Mouse (Mus musculus) layer of hippocampus, adult 9-11 months (tissue): Measurements from ENCODE around the gene Tcaf3.

Experiments used
- DNase-seq: peaks from one replicate; pipeline ENCODE4 v3.0.0; 2022

Tcaf3 gene

DNA sequence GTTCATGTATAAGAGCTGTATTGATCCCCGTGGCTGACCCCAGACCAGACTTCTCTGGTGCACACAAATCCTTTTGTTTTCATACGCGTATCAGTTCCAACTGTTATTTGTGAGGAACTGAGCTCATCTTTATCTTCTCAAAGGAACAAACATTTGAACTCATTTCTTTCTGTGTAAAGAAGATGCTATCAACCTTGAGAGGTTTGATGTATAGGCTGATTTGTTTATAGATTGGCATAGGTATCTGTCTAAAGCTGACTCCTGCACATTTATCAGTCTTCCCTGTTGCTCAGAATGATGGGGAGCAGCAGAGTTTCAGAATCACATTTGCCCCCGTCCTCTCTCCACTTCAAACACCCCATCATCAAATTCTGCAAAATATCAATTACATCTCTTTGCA is at the start of gene Tcaf3:
Tcaf3 (minus strand) TSS at position 101 of the 400 bp plus-strand sequence.
- no peak for DNase-seq

DNA sequence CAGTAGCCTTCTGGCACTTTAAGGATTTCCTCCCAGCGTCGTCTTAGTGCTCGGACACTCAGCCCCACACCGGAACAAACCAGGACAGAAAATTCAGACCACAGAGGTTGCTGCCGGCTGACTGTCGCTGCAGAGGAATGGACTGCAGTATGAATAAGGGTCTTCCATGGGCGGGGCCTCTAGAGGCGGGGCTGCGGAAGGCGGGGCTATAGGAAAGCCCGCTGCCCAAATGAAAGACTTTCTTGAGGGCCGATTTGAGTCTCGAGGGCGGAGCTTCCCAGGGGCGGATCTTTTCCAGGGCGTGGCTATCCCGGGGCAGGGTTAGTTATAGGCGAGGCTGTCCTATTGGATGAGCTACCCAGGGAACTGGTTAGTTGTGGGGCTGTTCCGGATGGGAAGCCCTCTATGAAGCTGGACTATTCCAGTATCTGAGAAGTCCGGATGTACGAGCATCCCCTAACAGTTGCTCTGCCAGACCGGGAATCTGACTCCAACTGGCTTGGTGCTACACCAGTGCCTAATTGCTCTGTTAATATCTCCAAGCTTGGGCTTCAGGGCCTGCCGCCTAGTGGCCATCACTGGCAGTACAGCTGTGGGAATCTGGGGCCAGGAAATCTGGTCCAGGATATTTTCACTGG is 47.5 kb upstream of the Tcaf3 start, which contains the start of gene Tcaf2:
Tcaf2 (minus strand) TSS at position 343 of the 638 bp plus-strand sequence.
- DNase-seq: peak; percentile 46

DNA sequence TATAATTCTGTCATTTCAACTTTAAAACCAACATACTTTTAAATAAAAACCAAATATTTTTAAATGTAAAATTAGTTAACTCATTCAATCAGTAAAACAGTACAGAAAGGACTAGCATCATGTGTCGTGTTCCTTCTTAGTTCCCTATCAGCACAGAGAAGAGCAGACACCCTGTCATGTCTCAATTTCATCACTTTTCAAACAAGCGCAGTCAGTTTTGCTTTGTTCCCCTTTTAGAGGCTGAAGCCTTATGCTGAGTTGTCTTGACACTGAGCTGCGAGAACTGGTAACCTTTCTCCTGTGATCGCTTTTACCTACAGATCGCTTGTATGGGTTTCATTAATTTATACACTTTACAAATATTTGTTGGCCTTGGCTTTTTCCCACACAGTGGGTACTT is 36.9 kb upstream of the Tcaf3 start:
- no peak for DNase-seq

DNA sequence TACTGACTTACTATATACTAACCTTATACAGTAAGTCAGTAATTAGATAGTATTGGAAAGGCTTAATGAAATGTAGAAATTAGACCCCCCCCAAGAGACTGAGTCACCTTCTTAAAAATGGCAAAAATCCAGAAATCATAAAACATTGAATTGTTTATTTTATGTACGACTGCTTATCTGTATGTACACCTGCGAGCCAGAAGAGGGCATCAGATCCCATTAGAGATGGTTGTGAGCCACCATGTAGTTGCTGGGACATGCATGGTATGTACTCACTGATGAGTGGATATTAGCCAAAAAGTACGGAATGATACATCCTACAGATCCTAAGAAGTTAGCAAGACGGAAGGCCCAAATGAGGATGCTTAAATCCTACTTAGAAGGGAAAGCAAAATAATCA is 33.9 kb upstream of the Tcaf3 start:
- DNase-seq: no peak

DNA sequence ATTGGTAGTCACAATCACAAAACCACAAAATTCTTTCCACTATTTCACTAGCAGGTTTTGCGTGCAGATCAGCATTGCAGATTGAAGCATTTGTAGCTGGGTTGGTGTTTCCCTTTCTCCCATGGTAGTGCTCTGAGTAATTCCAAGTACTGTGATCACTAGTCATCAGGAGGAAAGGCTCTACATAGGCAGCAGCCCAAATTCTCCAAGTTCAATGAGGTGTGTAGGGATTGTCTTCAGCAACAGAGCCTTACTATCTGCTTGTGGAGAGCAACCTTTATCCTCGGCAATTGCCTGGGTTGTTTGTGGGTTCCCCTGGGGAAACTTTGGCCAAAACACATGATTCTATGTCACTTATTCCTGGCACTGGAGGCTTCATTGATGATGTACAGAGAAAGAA is 19.4 kb upstream of the Tcaf3 start:
- DNase-seq: no peak

DNA sequence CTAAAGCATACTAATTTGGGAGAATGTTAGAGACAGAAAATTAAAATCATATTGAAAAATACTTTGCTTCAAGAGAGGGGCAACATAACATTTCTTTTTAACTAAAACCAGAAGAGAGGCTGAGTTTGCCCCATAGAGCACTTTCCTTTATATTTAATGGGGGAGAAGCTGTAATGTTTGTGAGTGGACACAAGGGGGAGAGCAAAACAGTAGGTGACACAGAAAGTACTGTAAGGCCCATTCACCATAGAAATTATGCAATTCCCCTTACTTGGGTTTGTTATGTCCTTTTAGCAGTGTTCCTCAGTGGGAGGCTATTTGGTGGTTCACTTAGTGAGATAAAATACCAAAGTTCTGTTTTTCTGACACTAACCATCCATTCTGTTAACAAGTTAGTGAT is 14.7 kb upstream of the Tcaf3 start:
- no peak for DNase-seq

DNA sequence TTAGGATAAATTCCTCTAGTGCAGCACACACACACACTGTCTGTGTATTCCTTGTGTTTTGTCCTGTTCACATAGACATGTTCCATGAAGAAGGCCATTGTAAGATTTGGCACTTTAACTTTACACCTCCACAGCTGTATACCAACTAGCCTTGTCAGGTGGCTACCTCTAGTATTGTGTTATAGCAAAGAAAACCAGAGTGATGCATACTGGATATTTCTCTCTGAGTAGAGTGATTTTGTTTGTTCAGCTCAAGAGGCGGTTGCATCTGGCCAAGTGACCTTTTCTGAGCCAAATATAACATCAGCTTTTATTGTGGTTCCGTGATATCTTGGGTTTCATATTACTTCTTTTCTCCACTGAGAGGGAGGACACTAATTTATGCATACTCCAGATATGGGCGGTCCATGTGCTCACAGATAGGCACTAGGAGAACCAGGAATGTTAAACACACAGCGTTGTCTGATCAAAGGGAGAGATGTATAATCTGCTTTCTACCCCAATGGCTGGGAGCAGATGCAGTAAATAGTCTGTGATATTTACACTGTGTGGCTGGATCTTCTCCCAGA is 13.5 kb upstream of the Tcaf3 start:
- DNase-seq: no peak

DNA sequence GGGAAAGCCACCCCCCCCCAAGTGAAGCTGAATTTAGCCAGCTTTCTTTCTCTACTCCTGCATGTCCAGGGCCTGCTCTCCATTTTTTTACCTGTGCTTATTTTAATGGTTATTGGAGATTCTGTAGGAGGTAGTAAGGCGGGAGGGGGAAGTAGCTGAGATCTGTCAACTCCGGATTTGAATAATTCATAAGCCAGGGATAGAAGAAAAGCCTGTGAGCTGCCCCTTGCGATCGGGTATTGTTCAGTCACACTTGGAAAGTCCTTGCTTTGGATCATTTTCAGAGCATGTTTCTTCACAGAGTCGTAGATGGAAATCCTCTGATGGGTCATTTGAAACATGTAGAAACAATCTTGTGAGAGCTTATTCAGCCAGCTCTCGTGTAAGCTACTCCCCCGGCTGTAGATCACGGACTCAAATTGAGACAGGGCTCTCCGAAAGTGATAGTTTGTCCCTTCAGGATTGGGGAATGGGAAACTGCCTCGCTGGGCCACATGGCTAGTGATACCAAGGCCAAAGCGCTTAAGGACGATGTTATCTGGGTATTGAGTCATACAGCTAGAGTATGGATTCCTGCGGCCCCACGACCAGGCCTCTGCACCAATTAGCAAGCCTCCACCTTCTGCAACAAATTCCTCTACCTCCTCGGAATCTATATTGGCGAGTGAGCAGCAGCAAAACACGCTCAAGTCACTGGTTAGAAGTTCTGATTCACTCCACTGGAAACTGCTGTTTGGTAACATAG is 4.2 kb downstream of the Tcaf3 start:
- no peak for DNase-seq

DNA sequence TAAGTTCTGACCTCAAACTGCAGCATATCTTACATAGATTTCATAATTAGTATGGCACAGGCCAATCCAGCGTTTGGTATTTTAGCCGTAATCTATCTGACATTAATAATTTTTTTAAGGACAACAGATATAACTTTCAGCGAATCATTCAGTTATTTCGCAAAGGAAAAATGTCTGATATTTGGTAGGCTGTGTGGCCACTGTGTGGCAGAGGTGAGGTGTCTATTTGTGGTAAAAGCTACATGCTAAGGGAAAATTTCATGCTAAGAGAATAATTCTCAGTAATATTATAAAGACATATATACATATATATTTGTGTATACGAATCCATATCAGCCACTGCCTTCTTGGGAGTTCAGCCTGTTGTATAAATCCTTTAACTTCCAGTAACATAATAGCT is 10.9 kb downstream of the Tcaf3 start:
- no peak for DNase-seq

DNA sequence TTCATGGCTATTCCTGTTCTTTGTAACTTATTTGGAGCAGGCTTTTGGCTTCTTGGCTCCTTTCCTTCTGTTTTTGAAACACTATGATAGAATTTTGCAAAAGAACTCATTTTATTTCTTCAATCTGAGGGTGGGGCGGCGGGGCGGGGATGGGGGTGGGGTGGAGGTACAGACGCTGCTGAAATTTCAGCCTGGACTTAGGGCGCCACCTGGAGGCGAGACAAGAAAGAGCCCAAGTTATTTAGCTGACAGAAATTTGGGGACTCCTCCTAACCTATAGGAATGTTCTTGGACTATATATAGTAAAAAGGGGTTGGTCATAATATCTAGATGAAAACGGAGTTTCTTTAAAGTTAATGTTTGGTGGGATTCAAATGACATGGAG is 14.0 kb downstream of the Tcaf3 start:
- peak; percentile 5 for DNase-seq

DNA sequence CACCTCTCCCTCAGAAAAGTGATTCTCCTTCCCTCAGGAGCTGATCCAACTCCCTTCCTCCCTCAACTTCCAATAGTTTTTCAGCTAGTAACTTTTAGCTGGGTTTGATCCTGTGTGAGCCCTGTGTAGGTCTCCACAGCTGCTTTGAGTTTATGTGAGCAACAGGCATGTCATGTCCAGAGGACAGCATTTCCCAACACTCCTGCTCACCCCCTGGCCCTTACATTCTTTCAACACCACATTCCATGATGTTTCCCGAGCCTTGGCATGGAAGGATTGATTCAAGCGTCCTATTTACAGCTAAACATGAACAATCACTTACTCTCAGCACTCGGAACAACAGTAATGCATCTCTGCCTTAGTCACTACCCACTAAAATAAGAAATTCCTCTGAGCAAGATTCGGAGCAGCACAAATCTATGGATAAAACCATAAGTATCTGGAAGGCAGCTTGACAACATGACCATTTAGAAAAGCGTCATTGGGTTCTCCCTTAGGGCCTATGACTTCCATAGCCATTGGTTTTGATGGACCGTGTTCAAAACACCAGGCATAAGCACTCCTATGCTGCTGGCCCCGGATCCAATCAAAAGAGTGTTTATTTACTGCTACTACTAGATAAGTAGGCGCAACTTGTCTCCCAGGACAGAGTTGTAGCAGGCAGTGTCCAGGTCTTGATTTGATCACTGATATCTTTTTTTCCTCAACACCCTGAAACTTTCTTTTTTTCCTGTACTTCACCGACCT is 14.6 kb downstream of the Tcaf3 start:
- DNase-seq: no peak

DNA sequence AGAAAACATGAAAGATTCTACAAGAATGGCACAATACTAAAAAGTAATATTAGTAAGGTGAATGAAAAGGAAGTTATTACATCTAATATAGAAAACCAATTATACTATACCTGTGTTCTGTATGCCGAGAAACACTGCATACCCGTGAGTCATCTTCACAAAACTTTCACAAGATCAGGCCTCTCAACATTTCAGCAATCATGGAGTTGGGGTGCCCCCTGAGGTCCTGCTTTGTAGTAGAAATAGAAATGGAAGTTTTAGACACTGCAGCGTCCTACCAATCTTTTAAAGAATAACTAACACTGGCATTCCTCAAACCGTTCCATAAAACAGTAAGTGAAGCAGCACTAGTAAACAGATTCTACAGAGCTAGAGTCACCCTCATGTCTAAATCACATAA is 18.8 kb downstream of the Tcaf3 start:
- DNase-seq: no peak

DNA sequence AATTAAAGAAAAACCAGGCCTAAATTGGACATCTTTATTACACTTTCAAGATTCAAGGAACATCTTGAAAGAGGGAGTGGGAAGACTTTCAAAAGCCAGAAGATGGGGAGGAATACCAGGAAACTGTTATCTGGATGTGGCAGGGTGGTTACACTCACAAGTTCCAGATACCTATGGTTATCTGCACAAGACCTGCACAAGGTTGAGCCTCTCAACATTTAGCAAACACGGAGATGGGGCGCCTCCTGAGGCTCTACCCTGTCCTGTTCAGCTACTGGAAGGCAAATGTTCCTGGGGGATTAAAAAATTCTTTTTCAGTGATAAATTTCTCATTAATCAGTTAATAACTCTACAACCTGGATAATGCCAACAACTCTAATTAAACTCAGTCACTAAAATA is 20.1 kb downstream of the Tcaf3 start:
- no peak for DNase-seq

DNA sequence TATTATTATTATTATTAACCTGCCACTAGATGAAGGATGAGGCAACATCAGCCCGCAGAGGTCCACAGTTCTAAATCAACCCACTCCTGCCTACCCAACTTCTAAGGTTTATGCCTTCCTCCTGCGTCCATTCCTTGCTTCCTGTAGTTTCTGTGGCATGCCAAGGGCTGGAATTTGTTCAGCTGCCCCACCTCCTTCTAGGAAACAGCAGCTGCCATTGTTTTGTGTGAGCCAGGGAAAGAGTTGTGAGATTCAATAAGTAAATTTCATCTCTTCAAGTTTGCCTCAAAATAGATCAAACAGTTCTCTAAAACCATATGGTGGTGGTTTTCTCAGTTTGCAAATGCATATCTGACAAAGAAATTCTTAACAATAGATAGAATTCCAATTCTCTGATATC is 29.3 kb downstream of the Tcaf3 start:
- no peak for DNase-seq

DNA sequence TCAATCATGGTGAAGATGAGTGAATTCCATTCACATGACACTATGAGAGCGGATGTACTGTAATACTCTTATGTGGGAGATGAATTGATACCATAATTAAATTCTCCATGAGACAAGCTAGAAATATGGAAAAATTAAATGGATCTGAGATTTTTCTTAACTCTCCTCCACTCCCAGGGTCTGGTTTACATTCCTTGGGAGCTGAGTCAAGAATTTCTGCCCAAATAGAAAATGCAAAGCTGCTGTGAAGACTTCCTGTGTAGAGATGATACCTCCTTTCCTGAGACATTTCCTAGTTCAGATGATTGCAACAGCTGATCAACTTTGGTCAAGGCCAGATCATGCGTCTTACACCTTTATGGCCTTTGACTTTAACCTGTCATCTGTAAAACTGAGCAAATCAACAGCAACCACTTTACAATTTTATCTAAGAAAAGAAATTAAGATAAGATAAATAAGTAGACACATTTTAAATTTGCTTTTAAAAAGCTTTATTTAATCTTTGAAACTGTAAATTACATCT is 31.4 kb downstream of the Tcaf3 start:
- DNase-seq: no peak

DNA sequence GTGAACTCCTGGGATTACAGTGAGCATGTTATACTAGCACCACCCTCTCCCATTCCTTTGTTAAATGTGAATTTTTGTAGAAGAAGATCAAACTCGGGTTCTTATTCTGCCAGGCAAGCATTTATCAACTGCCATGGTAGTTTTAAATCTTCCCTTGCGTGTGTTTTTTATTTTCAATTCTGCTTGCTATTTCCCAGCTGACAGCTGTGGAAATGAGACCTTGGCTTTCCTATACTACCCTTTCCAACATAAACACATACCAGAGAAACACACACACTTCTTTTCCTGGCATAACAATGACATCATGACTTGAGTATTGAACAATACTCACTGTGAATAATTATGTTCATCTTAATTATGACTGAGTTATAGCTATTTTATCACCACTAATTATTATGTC is 35.2 kb downstream of the Tcaf3 start:
- no peak for DNase-seq

DNA sequence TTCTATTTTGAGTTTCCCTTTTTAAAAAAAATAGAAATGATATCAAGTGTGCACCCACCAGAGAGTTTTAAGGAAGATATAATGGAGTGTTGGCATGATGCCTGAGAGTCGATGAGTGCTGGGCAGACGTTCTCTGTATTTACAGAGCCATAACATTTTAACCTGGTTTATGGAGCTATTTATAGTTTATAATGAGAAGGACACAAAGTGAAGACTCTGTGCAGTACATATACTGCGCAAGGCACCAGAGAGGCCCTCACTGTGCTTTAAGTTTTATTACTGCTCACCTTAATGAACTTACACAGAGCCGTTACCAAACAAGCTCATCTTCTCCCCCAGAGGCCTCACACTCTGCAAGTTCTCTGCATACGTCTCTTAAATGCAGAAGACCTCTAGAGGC is 36.6 kb downstream of the Tcaf3 start:
- DNase-seq: no peak

DNA sequence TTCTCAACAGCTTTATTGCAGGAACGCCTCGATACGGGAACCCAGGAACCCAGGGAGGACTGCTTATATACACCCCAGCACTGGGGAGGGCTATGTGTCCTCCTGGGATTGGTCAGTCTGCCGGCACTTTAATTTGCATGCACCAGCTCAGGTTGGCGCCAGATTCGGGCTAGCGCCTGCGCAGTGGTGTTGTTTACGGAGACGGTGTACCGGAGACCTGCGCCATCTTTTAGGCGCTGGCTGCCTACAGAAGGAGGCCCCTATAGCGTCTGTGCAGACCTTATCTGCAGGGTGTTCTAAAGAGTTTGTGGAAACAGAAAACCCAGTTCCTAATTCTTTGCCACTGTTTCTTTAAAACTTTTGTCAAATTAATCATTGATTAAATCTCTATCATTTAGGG is 38.9 kb downstream of the Tcaf3 start:
- no peak for DNase-seq

DNA sequence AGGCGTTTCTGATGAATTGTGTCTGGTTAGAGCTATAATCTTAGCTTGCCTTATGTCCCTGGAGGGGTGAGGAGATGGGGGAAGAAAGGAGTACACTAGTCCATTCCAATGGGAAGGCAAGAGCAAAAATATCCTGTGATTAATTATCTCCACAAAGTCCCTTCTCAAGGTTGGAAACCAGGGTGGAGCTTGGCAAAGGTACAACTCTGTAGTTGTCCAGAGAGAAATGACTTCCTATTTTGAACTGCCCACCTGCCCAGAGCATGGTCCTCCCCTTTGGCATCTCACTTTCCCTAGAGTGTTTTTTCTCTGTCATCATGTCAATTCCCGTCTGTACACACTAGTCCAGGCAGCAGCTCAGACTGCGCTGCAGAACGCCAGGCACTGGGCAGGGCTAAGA is 50.0 kb downstream of the Tcaf3 start, which contains the start of gene Olfr455:
Olfr455 (minus strand) TSS at position 127 of the 400 bp plus-strand sequence.
- DNase-seq: no peak

DNA sequence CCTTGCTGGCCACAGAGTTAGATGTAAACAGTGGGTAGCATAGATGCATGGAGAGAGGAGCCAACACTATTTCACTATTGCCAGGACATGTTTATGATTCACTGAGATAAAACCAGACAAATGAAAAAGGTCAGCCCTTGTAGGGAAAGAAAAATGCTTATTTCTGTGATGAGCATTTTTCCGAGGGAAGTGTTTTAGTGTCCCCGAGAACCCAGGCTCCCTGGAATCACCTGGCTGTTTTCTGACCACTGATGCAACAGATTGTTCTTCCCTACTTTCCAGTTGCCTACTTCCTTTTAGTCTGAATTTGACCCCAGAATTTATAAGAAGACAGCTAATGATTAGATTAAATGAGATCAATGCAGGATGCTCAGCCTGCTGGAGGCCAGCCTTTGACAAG is 51.3 kb downstream of the Tcaf3 start:
- no peak for DNase-seq

DNA sequence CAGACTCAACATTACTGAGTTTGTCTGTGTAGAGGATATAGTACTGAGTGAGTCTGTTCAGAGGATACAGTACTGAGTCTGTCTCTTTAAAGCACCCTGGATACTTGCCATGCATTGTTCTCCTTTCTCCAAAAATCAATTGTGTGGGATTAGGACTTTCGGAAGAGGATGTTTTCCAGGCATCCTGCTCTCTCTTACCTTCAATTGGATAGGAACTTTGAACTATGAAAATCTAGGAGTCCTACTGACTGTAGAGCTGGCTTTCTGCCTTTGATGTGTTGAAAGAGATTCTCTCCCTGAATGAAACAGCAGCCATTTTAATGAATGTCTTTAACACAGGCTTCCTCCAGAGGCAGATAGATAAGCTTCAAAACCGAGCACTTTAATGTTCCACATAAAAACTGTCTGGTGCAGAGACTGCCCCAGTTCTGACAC is 52.0 kb downstream of the Tcaf3 start:
- no peak for DNase-seq

DNA sequence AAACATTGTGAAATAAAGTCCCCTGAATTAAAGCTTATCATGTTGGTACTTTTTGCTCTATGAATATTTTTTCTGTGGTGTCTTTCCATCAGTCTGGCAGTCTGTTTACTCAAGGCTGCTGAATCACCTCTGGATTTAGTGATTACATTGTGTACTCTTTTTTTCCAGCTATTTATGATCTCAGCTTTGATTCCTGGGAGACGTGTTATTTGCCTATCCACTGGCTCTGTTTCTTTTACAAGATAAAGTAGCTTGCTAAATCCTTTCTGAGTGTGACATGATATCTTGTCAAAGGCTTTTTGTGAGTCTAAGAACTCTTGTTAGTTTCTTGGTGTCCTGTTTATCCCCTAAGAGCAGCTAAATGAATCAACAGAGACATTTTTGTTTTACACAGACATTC is 52.6 kb downstream of the Tcaf3 start:
- DNase-seq: no peak
